Mouse (Mus musculus): ENCODE measurements around the gene Med15.
A peak's percentile ranks its signal among the peaks of the same experiment; 100 is the strongest.

- peak; percentile 69; the same call in 1 of the 2 replicates for TF ChIP-seq CTCF (IDR thresholded peaks at IDR 0.05; ENCODE audit: extremely low read depth, insufficient read length, insufficient replicate concordance, low read depth, low read length)
- no peak for TF ChIP-seq POLR2A (IDR thresholded peaks at IDR 0.05; ENCODE audit: low read depth, low read length)
Observed at GRCm38 (mm10) chr16:17617922-17618565, 114.6 kb downstream of the Med15 start.
